Mouse (Mus musculus): ENCODE data around the gene Phf20. TPM values are rescaled to one million over a fixed set of nuclear protein-coding genes. Genes with fewer than 3 reads are reported as not detected.

Gene Phf20
- total RNA-seq, 4 experiments from 2014 or later: 21.6 to 38.5 (median 29.1) TPM

DNA sequence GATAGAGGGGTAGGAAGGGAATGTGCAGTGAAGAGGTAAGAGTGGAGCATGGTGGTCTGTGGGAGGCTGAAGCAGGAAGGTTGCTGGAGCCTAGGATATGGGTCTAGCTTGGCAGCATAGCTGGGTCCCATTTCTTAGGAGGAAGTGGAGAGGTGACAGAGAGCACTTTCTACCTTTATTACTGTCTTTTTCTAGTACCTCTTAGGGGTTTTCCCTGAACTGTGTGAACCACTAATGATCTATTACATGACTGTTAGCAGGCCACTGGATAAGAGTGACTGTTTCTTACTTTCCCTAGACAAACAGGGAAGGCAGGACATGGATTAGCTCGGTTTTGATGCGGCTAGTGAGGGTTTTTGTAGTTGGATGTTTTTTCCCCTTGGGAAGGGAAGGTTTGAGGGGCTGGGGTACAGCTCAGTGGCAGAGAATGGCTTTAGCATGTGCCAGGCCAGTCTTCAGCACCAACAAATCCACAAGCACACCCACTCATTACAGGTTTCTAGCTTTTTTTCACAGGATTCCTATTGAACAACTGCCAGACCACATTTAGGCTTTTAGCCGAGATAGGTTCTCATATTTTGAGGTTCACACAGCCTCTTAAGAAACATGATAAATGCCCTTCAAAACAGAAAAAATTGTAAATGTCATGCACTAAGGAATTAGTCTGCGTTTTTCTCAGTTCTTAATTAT, 67.1 kb downstream of the Phf20 start:
- DNase-seq (ENCODE audit: low spot score in 2 of 2): no peak

DNA sequence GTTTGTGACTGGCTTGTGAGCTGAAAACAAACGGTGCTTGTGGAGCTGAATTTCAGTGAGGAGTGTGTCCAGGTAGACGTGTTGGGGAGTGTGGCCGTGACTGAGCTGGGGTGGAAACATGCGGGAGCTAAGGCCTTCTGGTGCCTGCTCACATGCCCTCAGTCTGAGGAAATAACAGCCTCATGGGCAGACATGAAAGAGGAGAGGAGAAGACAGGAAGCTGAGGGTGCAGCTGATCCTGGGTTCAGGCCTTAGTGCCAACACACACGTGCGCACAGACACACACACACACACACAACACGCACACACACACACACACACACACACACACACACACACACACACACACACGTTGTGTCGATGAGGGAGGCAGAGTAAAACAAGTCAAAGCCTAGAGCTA, 71.4 kb downstream of the Phf20 start:
- no peak for DNase-seq (ENCODE audit: low spot score in 2 of 2)

DNA sequence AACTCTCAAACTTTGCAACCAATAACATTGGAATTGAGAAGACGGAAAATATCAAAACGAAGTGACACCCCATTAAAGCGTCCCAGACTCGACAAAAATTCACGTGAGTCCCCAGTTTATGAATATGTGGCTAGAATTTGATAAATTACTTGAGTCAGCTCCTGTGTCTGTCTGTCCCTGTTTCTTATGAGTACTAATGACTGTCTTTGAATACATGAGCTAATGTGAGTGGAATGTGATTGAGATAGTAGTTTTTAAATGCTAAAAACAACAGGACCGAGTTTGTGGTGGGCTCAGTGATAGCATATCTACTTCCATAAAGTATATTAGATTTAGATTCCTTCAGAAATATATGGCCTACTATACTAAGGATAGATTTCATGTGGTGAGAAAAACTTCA, 76.3 kb downstream of the Phf20 start:
- no peak for DNase-seq (ENCODE audit: low spot score in 2 of 2)

DNA sequence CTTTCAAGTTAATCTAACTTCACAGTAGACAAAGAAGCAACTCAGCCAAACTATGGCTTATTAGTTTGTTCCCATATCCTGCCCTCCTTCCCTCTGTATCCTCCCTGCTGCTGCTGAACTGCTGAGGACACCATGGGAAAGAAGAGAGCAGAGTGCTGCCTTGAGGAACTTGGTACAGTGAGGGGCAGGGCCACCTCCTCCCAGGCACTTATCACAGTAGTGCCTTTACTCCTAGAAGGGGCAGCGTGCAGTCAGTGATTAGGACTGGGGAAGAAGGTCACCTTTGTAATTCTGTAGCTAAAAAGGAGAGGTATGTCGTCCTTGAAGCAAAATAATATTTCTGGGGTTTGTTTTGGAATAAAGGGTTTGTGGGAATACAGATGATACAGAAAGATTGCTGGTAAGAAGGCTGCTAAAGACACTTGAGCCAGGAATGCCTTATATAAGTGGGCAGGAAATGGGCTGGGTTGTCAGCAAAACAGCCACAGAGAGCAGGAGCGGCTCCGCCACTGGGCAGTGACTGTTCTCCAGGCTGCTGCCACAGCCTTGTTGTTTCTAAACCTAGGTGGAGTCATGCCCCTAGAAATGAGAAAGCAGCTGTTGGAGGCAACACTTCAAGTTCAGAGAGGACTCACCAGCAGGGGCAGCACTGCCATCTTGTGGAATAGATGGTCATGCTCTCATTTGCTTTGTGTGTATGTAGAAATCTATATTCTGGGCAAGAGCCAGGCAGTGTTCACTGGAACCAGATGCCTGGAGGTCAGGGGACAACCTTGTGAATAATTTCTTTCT, 82.2 kb downstream of the Phf20 start:
- peak; percentile 75 to 81 for DNase-seq (ENCODE audit: low spot score in 2 of 2)

DNA sequence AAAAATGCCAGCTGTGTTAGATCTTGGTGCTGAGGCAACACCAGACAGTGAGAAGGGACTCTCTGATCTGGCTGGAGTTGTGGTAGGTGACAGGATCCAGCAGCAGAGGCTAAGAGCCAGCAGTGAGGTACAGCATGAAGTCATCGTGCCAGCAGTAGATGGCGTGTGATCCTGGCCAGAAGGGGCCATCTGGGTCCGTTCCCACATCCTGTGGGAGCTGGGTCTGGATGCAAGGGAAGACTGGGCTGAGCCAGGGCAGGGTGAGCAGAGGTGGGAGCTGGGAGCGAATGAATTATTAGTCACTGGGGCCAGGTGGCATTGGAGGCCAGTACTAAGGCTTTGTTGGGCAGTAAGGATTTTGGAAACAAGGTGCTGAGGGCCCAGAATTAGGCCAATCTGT, 85.0 kb downstream of the Phf20 start:
- no peak for DNase-seq (ENCODE audit: low spot score in 2 of 2)

DNA sequence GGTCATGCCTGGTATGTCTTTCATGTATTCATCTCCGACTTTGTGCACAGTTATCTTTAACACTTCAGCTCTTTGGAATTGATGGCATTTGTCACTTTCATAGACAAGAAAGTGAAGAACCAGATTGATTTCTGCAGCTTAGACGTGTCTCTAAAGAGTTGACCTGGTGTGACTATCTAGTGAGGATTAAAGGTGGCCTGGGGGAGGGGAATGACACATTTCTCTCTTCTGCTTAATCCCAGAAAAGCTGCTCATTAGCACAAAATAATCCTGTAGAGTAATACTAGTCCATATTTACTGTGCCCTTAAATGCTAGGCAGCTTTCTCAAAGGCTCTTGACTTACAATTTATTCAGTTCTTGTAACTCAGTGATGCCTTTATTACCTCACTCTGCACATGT, 88.9 kb downstream of the Phf20 start:
- DNase-seq (ENCODE audit: low spot score in 2 of 2): no peak

DNA sequence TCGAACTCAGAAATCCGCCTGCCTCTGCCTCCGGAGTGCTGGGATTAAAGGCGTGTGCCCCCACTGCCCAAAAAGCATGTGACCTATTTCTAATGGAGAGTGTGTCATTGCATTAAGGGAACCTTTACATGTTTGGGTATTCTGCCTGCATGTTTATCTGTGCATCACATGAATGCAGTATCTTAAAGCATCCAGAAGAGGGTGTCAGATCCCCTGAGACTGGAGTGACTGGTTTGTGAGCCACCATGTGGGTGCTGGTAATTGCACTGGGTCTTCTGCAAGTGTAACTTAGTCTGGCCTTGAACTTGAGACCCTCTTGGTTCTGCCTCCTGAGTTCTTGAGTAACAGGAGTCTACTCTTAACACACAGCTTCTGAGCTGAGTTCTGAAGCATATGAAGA, 90.5 kb downstream of the Phf20 start:
- no peak for DNase-seq (ENCODE audit: low spot score in 2 of 2)

DNA sequence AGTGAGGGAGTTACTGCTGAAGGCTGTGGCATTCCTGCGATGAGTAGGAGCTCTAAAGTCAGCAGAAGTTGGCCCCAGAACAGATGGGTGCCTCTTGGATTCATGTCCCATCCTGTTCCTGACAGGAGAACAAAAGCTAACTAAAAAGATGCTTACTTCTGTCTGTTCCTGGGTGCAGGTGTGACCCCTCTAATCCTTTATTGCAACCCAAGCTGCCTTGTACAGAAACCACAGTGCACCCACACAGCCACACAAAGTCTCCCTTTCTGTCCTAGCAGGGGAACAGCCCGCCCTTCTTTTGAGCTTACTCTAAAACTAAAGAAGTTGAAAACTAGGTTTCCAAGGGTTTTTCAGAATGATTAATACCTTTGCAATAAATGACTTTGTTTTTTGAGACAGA, 92.0 kb downstream of the Phf20 start:
- no peak for DNase-seq (ENCODE audit: low spot score in 2 of 2)

DNA sequence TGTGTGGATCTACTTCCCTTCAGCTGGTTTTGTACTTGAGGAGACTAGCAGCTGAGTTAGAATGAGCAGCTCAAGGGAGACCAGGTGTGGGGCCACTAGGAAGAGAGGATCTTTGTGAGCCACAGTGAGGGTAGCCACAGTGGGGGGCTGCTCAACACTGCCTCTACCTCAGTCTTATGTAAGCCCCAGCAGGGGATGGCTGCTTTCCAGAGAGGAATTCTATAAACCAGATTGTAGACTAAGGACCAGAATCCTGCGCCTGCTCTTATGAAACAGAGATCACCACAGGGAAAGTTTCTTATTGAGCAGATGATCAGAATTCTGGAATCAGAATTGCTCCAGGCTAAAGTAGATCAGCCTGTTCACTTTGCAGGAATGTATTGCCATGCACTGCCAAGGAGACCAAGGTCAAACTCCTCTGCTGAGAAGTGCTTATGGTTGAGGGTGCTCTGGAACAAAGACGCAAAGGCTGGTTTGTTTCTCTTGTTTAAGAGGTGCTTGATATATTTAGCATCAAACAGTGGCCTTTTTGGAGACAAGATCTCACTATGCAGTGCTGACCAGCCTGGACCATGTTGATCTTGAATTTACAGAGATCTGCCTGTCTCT, 93.4 kb downstream of the Phf20 start:
- no peak for DNase-seq (ENCODE audit: low spot score in 2 of 2)

DNA sequence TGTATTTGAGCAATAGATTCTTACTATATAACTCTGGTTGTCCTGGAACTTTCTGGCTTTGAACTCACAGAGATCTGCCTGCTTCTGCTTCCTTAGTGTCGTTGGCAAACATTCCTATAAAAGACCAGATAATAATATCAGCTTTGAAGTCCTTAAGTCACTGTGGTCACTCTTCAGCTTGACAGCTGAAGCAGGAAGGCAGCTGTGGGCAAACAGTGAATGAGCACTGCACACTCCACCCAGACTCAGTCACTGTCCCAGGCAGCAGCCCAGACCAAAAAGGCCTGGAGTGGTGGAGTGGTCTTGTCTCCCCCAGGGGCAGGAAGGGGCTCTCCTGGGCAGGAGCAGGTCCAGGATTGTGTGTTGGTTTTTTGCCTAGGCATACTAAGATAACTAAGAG, 95.7 kb downstream of the Phf20 start:
- no peak for DNase-seq (ENCODE audit: low spot score in 2 of 2)

DNA sequence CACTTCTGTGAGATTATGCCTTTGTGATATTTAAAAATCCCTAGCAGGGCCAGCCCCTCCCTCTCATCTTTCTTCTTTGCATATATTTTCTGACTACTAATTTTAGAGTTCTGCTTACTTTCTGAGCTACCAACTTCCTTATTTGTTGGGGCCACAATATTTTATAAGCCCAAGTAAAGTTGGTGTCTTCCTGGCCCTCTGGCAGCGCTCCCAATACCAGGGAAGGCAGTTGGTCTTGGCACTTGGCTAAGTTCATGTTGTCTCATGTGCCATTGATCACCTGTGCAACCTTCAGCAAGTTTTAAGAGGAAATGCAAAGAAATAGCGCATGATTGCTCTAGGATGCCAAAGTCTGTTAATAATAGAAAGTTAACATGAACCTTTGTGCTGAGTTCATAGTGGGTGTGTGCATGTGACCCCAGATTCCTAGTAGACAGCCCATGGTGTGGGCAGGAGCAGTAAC, 99.4 kb downstream of the Phf20 start:
- DNase-seq (ENCODE audit: low spot score in 2 of 2): no peak

DNA sequence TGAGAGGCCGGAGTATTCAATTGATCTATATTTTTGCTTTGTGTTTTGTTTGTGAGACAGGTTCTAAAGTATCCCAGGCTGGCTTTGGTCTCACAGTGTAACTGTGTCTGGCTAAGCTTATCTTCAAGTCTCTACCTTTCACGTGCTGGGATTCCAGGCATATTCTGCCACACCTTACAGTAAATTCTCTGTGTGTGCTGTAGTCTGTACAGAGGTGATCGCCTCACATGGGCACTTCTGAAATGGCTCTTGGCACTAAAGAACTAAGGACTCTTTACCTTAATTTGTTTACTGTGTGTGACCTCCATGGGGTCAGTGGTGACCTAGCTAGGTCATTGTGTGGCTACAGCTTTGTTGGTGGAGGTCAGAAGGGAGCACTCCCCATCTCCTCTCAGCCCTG, 99.9 kb downstream of the Phf20 start:
- DNase-seq (ENCODE audit: low spot score in 2 of 2): no peak

DNA sequence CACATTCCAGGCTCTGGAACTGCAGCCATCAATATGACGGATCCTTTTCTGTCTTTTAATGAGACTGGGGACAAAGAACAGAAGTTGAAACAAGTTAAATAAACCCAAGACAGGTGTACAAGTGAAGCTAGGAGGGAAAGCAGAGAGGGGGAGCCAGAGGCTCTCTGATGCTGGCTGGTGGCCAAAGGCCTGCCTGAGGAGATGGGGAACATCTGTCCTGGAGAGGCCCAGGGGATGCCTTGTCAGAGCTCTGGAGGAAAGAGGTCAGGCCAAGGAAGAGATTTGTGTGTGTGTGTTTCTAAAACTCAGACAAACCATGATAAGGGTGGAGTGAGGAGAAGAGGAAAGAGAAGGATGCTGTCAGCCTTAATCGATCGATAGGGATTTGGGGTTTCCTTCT, 101.4 kb downstream of the Phf20 start:
- no peak for DNase-seq (ENCODE audit: low spot score in 2 of 2)

DNA sequence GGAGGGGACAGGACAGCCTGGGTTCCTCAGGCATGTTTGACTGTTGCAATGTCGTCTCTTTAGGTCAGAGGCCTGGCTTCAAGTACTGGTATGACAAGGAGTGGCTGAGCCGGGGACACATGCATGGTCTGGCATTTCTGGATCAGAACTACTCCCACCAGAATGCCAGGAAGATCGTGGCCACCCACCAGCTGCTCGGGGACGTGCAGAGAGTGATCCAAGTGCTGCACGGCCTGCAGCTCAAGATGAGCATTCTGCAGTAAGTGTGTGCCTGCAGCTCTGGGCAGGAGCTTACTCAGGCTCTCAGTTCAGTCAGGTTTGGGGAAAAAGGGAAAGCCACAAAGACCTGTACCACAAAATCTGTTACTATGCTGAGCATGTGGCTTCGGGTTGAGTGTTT, 102.2 kb downstream of the Phf20 start:
- no peak for DNase-seq (ENCODE audit: low spot score in 2 of 2)

DNA sequence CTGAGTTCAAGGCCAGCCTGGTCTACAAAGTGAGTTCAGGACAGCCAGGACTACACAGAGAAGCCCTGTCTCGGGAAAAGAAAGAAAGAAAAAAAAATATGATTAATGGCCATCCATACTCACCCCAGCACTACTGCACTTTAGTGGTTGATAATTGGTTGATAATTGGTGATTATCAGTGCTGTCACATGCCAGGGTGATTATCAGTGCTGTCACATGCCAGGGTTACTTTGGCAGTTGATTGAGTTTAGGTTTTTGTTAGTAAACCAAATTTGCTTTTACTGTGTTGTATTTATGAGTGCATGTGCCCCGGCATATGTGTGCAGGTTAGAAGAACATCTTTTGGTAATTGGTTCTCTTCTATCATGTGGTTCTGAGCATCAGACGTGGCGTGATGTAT, 105.8 kb downstream of the Phf20 start:
- DNase-seq (ENCODE audit: low spot score in 2 of 2): no peak

DNA sequence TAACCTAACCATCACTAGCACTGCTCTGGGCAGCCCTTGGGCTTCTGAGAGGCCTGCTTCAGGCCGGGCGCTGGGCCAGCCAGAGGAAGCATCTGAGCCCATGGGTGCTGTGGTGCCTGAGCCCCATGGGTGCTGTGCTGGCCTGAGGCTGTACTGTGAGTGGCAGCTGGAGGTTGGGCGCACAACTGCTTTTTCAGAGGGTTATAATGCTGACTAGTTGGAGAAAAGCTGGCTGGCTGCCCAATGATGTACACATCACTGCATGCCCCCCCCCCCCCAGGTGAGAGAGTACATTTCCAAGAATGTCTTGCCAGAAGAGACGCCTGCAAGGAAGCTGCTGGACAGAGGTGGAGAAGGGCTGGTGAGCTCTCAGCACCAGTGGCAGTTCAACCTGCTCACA, 108.1 kb downstream of the Phf20 start:
- DNase-seq (ENCODE audit: low spot score in 2 of 2): no peak

DNA sequence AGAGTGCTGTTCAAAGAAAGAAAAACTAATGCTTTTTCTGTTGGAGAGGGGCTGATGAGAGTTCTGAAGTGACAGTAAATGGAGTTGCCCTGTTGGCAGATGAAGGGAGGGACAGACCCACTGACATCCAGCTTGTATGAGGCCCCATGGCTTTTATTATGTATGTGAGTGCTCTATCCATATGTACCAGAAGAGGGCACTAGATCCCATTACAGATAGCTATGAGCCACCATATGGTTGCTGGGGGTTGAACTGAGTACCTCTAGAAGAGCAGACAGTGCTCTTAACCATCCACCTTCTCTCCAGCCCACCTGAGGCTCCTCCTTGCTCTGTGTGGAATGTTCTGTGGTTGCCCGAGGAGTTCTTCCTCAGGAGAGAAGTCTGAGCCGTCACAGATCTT, 109.6 kb downstream of the Phf20 start:
- DNase-seq (ENCODE audit: low spot score in 2 of 2): no peak

DNA sequence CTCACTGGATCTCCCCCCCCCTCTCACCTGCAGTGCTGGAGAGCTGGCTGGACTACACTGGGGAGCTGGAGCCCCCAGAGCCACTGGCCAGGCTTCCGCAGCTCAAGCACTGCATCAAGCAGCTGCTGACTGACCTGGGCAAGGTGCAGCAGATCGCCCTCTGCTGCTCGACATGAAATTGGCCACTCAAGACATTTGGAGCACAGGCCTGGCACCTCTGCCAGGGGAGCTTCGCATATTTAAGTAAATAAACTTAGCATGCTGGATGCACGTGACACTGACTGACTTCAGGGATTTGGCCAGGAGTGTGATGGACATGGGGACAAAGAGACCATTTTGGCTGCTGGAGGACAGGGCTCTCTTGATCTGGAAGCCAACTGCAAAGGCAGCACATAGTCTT, 111.0 kb downstream of the Phf20 start:
- DNase-seq (ENCODE audit: low spot score in 2 of 2): no peak

DNA sequence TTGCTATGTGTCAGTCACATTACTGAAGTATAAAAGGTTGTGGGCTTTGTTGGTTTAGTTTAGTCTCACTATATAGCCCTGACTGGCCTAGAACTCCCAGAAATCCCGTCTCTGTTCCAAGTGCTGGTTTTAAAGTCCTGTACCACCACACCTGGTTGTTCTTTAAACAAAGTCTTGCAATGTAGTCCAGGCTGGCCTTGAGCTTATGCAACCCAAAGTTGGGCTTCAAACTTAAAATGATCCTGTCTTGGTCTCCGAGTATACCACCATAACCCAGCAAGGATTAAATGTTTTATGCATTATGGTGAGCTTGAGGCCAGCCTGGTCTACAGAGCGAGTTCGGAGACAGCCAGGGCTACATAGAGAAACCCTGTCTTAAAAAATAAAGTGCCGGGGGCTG, 113.7 kb downstream of the Phf20 start:
- DNase-seq (ENCODE audit: low spot score in 2 of 2): no peak

DNA sequence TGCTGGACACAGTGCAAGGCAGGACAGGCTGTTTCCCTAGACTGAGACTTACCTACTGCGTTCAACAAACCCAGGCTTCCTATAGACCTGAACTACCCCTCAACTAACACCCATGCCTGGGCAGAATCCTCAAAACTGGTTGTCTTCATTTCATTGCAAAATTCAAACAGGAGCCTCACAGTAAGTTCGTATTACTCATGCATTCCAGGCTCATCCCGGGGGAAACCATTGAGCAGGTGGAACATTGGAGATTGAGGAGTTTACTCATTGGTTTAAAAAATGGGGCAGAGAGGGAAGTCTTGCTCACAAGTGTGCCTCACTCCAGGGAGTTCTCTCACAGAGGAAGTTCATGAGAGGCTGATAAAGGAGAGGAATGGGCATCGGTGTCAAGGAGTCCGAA, 114.2 kb downstream of the Phf20 start:
- no peak for DNase-seq (ENCODE audit: low spot score in 2 of 2)

DNA sequence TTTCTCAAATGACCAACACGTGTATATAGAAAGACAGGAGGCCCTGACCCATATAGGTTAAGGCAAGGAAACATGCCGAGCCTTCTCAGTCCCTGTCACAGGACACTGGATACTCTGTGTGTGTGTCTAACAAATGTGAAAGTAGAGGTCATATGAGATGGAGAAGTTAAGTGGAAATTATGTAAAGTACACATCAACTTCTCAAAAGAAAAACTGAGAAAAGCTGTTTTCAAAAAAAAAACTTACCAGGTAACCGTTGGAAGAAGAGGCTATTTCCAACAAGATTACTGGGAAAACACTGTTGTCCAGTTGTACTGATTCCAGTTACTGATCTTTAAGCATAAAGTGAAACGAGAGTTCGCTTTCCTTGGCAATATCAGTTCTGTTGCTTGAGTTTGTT, 114.7 kb downstream of the Phf20 start:
- no peak for DNase-seq (ENCODE audit: low spot score in 2 of 2)

DNA sequence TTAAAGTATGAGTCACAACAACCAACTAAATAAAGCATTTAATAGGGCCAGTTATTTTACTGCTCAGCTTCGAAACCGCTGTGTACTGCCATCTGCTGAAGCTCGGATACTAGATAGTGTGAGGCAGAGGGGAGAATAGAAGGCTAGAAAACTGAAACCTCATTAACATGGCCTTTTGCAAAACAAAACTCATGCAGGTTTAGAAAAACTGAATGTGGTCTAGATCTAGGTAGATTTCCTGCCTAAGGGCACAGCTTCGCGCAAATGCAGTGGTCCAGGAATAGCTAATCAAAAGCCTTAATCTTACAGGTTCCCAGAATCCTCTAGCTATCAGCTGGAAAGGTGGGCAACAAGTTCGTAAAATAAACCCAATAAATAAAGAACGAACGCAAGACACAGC, 115.2 kb downstream of the Phf20 start:
- no peak for DNase-seq (ENCODE audit: low spot score in 2 of 2)

DNA sequence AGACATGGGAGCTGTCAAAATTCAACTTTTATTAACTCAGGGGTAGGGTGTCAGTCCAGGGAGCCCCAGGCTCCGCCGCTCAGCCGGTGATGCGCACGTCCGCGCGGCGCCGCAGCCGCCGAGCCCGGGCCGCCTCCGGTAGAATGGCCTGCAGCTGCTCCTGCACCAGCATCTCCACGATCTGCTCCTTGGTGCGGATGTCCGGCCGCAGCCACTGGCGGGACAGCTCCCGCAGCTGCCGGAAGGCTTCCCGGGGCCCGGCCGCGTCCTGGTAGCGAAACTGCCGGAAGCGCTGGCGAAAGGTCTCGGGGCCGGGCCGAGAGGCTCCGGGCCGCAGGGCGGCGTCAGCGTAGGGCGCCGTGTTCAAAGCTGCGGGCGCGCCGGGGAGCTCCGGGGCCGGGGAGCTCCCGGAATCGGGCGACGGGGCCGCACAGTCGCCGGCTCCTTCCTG, 115.6 kb downstream of the Phf20 start:
- DNase-seq (ENCODE audit: low spot score in 2 of 2): peak; percentile 17 to 47
